Mouse (Mus musculus) forebrain, postnatal 0 days (tissue): ENCODE measurements around the gene Gm29094. TPM values are rescaled to one million over a fixed set of nuclear protein-coding genes. Genes with fewer than 3 reads are reported as not detected.
"Not testable (repeated sequence)": the region's sequence is repeated elsewhere in the genome, so short reads cannot be mapped to it uniquely, and the experiment has no call there.

Experiments
- ATAC-seq: fragments of 200-750 bp; cut with Nextera tagmentation; 2 replicates; pipeline ENCODE4 v1.8.0; 2017; ENCODE audit warnings: mild to moderate bottlenecking, moderate library complexity
- DNase-seq: peaks from one replicate; pipeline ENCODE4 v3.0.0-alpha.2; 2015
- H3K27ac ChIP-seq: fragments of 300-500 bp; sonication (generic); 2 replicates; pipeline ENCODE4 v1.5.1; 2014; ENCODE audit warnings: low read depth, mild to moderate bottlenecking, antibody characterized with exemption, low read length, moderate library complexity, mixed read lengths
- H3K27me3 ChIP-seq: fragments of 300-500 bp; sonication (generic); 2 replicates; pipeline ENCODE4 v1.6.1; 2014; ENCODE audit warnings: mild to moderate bottlenecking, low read length, mixed read lengths; ENCODE audit not compliant: insufficient read depth
- H3K36me3 ChIP-seq: fragments of 300-500 bp; sonication (generic); 2 replicates; pipeline ENCODE4 v1.6.1; 2014; ENCODE audit warnings: mild to moderate bottlenecking, moderate library complexity; ENCODE audit not compliant: insufficient read depth
- H3K4me1 ChIP-seq: fragments of 300-500 bp; sonication (generic); 2 replicates; pipeline ENCODE4 v1.6.1; 2014; ENCODE audit warnings: antibody characterized with exemption; ENCODE audit not compliant: insufficient read depth
- H3K4me2 ChIP-seq: fragments of 300-500 bp; sonication (generic); 2 replicates; pipeline ENCODE4 v1.6.1; 2014; ENCODE audit warnings: low read depth, mild to moderate bottlenecking, moderate library complexity
- H3K4me3 ChIP-seq: fragments of 300-500 bp; sonication (generic); 2 replicates; pipeline ENCODE4 v1.5.1; 2014; ENCODE audit warnings: low read depth, low read length, mixed read lengths
- H3K9ac ChIP-seq: fragments of 300-500 bp; sonication (generic); 2 replicates; pipeline ENCODE4 v1.6.1; 2014; ENCODE audit warnings: mild to moderate bottlenecking
- H3K9me3 ChIP-seq: fragments of 300-500 bp; sonication (generic); 2 replicates; pipeline ENCODE4 v1.6.1; 2016; ENCODE audit warnings: low read length
- CTCF ChIP-seq: sonication (generic); IDR thresholded peaks from 2 replicates; pipeline ENCODE4 v1.5.1; 2016; ENCODE audit warnings: antibody characterized with exemption, control low read depth, low read depth
- WGBS: fragments of 180-500 bp; shearing (Covaris S2); extraction: QIAGEN DNeasy Blood & Tissue Kit; methylation state at CpG from one replicate; pipeline ENCODE4 v1.1.7; 2014; 5-methylcytosine and 5-hydroxymethylcytosine counted together
- polyA plus RNA-seq: library from polyadenylated mRNA; unstranded; fragments of >200 nt; fragmentation: Nextera tagmentation; extraction: Ambion mirVana; gene quantifications from 2 replicates; pipeline ENCODE4 v1.2.1, GENCODE M21; 2015
- total RNA-seq: library from RNA; depleted of rRNA; stranded (reverse); fragments of >200 nt; gene quantifications from 2 replicates; pipeline ENCODE4 v1.2.3, GENCODE M21; 2014

The Gm29094 gene
- total and polyA plus RNA-seq, 2 experiments from 2014 or later = 0.68 TPM; not detected in 1

DNA sequence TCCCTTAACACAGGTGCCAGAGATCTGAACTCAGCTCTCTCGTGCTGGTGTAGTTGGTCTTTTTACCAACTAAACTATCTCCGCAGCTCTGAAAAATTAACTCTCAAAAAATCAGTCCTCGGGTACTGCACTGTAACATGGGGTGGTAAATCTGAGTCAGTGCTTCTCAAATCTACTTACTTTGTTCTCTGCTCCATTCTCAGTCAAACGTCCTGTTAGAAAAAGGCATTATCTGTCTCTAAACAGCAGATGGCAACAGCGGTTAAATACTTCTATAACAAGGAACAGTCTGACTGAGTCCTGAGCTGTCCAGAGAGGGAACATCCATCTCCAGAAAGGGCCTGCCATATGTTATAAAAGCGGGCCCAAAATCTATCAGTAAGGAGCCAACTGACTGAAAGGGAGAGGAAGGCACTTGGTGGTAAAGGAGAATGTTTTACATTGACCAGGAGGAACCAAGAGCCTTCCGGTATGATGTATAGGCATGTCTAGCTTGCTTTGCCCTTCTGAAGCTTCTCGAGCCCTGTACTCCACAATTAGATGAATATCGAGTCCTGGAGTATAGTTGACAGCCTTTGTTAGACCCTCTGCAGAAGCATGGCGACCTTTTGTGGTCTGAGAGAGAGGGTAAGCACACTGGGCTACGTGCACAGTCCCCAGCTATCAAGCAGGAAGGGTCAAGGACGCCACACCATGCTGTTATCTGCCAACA lies 11.3 kb downstream of the Gm29094 start, which contains the start of gene Mthfs:
Gene Mthfs, plus strand, starts transcription at position 324 of the 712 bp plus-strand sequence.
- Histone ChIP-seq H3K4me2 (peak within 1 kb of the TSS; percentile 45), H3K4me3 (peak within 1 kb of the TSS; percentile 26), H3K9ac (peak within 1 kb of the TSS; percentile 48), H3K27ac (peak within 1 kb of the TSS; percentile 70; the same call in 1 of the 2 replicates)
- not testable (repeated sequence) for H3K27me3 ChIP-seq, H3K4me1 ChIP-seq, H3K9me3 ChIP-seq, H3K36me3 ChIP-seq
- ATAC-seq = peak; percentile 79
- peak; percentile 40 for TF ChIP-seq CTCF
- 22% methylated on average over 9 of the region's 12 CpGs for WGBS
- DNase-seq = peak; percentile 58

DNA sequence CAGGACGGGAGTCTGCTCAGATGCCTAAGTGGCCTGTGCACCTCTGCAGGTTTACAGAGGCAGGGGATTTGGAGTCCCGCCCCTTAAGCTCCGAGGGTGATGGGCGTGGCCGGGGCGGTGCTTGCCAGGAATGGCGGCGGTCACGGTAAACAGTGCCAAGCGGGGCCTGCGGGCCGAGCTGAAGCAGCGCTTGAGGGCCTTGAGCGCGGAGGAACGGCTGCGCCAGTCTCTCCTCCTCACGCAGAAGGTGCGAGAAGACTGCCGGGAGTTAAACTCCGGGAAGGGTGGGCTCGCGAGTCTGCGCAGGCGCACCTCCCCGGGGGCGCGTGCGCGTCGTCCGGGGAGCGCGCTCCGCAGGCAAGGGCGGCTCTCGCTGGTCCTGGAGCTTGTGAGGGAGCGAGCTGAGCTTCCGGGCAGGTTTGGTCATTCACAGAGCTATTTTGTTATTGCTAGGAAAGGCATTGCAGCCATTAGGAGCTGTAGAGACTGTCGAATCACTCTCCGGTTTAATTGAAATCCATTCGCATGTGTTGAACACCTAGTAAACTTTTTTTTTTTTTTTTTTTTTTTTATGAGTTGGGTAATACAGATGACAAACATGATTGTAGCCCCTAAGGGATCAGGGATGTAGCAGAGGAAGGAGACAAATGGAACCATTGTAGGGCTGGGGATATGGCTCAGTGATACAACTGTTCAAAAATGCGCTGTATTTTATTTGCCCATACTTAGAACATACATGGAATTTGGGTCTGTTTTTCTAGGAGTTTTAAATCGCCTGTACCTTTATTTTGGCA lies 12.1 kb downstream of the Gm29094 start:
- 7% methylated on average over 9 of the region's 44 CpGs for WGBS
- ATAC-seq = peak; percentile 95
- not testable (repeated sequence) for H3K27me3 ChIP-seq, H3K4me1 ChIP-seq, H3K36me3 ChIP-seq, H3K9me3 ChIP-seq
- Histone ChIP-seq H3K4me2 (peak overlapping the region; percentile 45), H3K27ac (0 out of 2 replicates have a peak overlapping the region, but pooled peaks have one; percentile 54), H3K9ac (0 out of 2 replicates have a peak overlapping the region, but pooled peaks have one; percentile 25), H3K4me3 (peak overlapping the region; percentile 26)
- DNase-seq = peak; percentile 35

DNA sequence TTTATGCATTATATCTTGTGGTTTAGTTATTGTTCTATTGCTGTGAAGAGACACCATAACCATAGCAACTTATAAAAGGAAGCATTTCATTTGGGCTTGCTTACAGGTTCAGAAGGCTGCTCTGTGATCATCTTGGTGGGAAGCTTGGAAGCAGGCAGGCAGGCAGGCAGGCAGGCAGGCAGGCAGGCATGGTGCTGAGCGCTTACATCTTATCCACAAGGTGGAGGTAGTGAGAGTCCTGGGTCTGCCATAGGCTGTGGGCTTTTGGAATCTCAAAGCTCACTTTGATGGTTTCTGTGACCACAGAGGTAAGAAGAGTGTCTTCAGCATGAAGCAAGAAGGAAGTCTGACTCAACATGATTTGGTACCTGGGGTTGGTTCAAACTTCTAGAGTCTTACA lies 13.2 kb downstream of the Gm29094 start:
- WGBS = 47% methylated on average over 1 of the region's 1 CpGs

DNA sequence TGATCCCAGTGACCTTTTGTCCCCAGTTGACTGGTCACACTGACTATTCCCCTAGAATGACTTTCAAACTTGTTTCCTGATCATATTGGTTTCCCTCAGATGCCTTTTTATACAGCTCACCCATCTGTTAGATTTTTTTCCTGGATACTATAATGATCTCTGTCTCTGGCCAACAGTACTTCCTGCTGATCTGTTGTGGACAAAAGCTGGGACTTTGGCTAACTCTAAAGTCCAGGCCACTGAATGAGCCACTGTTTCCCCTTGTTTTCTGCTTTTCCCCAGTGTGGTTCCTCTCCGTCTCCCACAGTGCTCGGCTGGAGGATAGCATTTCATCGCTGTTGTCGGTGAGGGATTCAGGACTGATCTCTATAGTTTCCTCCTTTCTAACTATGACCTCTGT lies 19.0 kb downstream of the Gm29094 start:
- not testable (repeated sequence) for H3K9ac ChIP-seq, ATAC-seq, H3K36me3 ChIP-seq, H3K9me3 ChIP-seq, H3K4me3 ChIP-seq, H3K27ac ChIP-seq, H3K4me2 ChIP-seq, H3K27me3 ChIP-seq, DNase-seq, H3K4me1 ChIP-seq
- WGBS = 83% methylated on average over 4 of the region's 4 CpGs

More for the DNA sequence above, 13.2 kb downstream of the Gm29094 start:
- ATAC-seq, H3K4me2 ChIP-seq, DNase-seq, H3K4me1 ChIP-seq, H3K27ac ChIP-seq, H3K36me3 ChIP-seq, H3K4me3 ChIP-seq, H3K9me3 ChIP-seq, H3K27me3 ChIP-seq, H3K9ac ChIP-seq: not testable (repeated sequence)
- peak; percentile 13; the same call in 1 of the 2 replicates for TF ChIP-seq CTCF

DNA sequence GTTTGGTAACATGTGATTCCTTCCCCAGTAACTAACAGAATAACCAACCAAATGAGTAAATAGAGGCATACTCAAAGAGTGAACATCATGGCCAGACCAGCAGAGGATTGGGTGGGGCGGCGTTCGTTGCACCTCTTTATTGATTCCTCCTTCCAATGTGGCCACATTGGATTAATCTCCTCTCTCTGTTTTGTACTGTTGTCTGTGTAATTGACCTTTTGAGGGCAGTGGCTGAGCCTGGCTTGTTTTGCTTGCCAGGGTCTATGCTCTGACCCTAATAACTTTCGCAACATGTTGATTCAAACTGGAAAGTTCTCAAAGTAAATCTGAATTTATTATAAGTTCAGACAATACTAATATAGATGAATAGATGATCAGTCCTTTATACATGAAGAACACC lies 20.5 kb downstream of the Gm29094 start:
- not testable (repeated sequence) for DNase-seq, H3K9me3 ChIP-seq, H3K27me3 ChIP-seq, H3K4me2 ChIP-seq, H3K4me3 ChIP-seq, H3K36me3 ChIP-seq, H3K27ac ChIP-seq, H3K4me1 ChIP-seq, H3K9ac ChIP-seq, ATAC-seq
- 94% methylated on average over 3 of the region's 4 CpGs for WGBS

DNA sequence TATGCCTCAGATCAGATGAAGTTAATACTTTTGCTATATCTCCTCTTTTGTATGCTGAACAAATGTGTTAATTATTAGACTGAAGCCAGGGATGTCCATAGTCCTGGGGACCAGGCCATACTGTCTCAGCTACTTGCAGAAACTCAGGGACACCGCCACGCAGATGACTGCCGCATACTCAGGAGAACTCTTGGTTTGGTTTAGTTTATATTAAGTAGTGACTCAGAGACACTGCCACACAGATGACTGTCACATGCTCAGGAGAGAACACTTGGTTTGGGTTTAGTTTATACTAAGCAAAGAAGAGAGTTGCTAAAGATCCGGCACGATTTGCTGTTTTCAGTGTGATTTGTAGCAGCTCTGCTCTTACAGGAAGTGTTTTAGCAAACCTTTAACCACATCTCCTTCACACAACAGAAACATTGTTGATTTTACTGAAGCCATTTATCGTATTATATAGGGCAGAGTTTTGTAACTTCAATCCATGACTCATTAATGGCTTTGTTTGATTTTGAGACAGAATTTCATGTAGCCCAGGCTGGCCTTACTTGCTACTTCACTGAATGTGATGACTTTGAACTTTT lies 21.6 kb downstream of the Gm29094 start:
- not testable (repeated sequence) for H3K4me3 ChIP-seq, H3K9ac ChIP-seq, H3K27ac ChIP-seq, H3K9me3 ChIP-seq, DNase-seq, H3K27me3 ChIP-seq, H3K4me2 ChIP-seq, H3K36me3 ChIP-seq, ATAC-seq, H3K4me1 ChIP-seq
- WGBS = 91% methylated on average over 6 of the region's 6 CpGs

DNA sequence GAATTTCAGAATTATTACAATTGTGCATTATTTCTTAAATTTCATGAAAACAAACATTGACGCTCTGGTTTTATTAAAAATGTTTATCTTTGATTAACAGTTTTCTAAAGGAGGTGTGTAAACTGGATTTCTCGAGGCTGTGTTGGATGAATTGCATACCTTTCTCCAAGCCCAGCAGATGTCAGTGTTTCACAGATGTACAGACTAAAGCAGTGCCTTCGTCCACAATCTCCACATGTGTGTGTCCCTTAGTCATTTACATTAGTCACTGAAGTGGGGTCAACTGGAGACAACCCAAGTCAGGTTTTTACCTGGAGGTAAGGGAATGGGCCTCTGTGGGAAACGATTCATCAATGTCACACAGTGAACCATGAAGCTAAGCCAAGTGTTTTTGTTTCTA lies 26.9 kb downstream of the Gm29094 start:
- no peaks in the 10 kb centered on the region for H3K27me3 ChIP-seq
- 60% methylated on average over 4 of the region's 4 CpGs for WGBS
- no peaks in the 10 kb centered on the region for H3K4me1 ChIP-seq
- no peak overlapping the region for H3K4me3 ChIP-seq
- peak; percentile 64 for TF ChIP-seq CTCF
- H3K9me3 ChIP-seq = no peaks in the 10 kb centered on the region
- no peaks in the 10 kb centered on the region for H3K36me3 ChIP-seq
- H3K9ac ChIP-seq = no peak overlapping the region
- DNase-seq = peak; percentile 46
- H3K27ac ChIP-seq = no peak overlapping the region
- 0 out of 2 replicates have a peak, but pooled peaks have one; percentile 47 for ATAC-seq
- no peak overlapping the region for H3K4me2 ChIP-seq
